Mouse (Mus musculus): ENCODE data around the gene Styxl1. TPM values are rescaled to one million over a fixed set of nuclear protein-coding genes. Genes with fewer than 3 reads are reported as not detected.

Styxl1 gene
- polyA plus RNA-seq, 2 experiments, result 0.08 to 0.15 TPM

GRCm38 (mm10) chr5:135772519-135772918 lies 5.7 kb downstream of the Styxl1 start:
- TF ChIP-seq POLR2A (IDR thresholded peaks at IDR 0.05; ENCODE audit: borderline replicate concordance, extremely low read depth, insufficient read depth, insufficient read length), result no peak
- Histone ChIP-seq H3K4me3 (replicated peaks; ENCODE audit: low read length) (no peak overlapping the region), H3K27ac (replicated peaks; ENCODE audit: low read depth, low read length) (no peak overlapping the region), H3K4me2 (replicated peaks; ENCODE audit: low read depth, low read length, severe bottlenecking) (no peak overlapping the region), H3K27me3 (ENCODE audit: control insufficient read depth, insufficient read depth, low read length) (no peaks in the 10 kb centered on the region), H3K4me1 (ENCODE audit: control insufficient read depth, insufficient read depth, low read length) (peaks cover 3% of the 10 kb centered on the region; the same call in 1 of the 2 replicates), H3K9me3 (ENCODE audit: control insufficient read depth, low read length) (no peaks in the 10 kb centered on the region), H3K36me3 (ENCODE audit: control insufficient read depth, insufficient read depth, low read length) (no peaks in the 10 kb centered on the region), H3K9ac (ENCODE audit: low read depth, low read length, severe bottlenecking) (no peak overlapping the region)
- ATAC-seq (ENCODE audit: low FRiP score, low read depth) (no peak), DNase-seq (ENCODE audit: low spot score) (no peak)
- WGBS, result 50% methylated on average over 3 of the region's 3 CpGs

DNA sequence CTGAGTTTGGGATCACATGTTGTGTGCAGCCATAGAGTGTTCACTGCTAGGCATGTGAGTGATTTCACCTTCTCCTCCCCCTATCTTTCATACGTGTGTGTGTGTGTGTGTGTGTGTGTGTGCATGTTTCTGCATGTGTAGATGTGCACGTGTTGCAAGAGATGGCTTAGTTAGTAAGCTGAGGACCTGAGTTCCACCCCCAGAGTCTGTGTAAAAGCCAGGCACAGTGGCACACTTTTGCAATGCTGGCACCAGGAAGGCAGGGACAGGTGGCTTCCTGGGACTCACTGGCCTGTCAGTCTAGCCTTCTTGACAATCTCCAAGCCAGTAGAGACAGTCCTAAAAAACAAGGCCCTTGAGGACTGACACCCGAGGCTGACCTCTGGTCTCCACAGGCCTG lies 13.2 kb downstream of the Styxl1 start:
- 67% methylated on average over 3 of the region's 3 CpGs for WGBS
- no peak for DNase-seq (ENCODE audit: low spot score)
- Histone ChIP-seq H3K36me3 (ENCODE audit: control insufficient read depth, insufficient read depth, low read length) (no peaks in the 10 kb centered on the region), H3K4me3 (replicated peaks; ENCODE audit: low read length) (no peak overlapping the region), H3K9me3 (ENCODE audit: control insufficient read depth, low read length) (no peaks in the 10 kb centered on the region), H3K4me1 (ENCODE audit: control insufficient read depth, insufficient read depth, low read length) (no peaks in the 10 kb centered on the region), H3K27me3 (ENCODE audit: control insufficient read depth, insufficient read depth, low read length) (no peaks in the 10 kb centered on the region), H3K4me2 (replicated peaks; ENCODE audit: low read depth, low read length, severe bottlenecking) (no peak overlapping the region), H3K27ac (replicated peaks; ENCODE audit: low read depth, low read length) (no peak overlapping the region), H3K9ac (ENCODE audit: low read depth, low read length, severe bottlenecking) (no peak overlapping the region)
- TF ChIP-seq POLR2A (IDR thresholded peaks at IDR 0.05; ENCODE audit: borderline replicate concordance, extremely low read depth, insufficient read depth, insufficient read length), result no peak
- ATAC-seq (ENCODE audit: low FRiP score, low read depth), result no peak

- H3K27me3 ChIP-seq (ENCODE audit: control insufficient read depth, insufficient read depth, low read length), result no peaks in the 10 kb centered on the region
- no peak for TF ChIP-seq POLR2A (IDR thresholded peaks at IDR 0.05; ENCODE audit: borderline replicate concordance, extremely low read depth, insufficient read depth, insufficient read length)
- 3% methylated on average over 7 of the region's 7 CpGs for WGBS
- no peaks in the 10 kb centered on the region for H3K36me3 ChIP-seq (ENCODE audit: control insufficient read depth, insufficient read depth, low read length)
- H3K9me3 ChIP-seq (ENCODE audit: control insufficient read depth, low read length), result no peaks in the 10 kb centered on the region
- no peak overlapping the region for H3K4me2 ChIP-seq (replicated peaks; ENCODE audit: low read depth, low read length, severe bottlenecking)
- DNase-seq (ENCODE audit: low spot score), result peak; percentile 77
- no peak overlapping the region for H3K27ac ChIP-seq (replicated peaks; ENCODE audit: low read depth, low read length)
- ATAC-seq (ENCODE audit: low FRiP score, low read depth), result peak; percentile 70; the same call in 1 of the 2 replicates
- H3K4me1 ChIP-seq (ENCODE audit: control insufficient read depth, insufficient read depth, low read length), result no peaks in the 10 kb centered on the region
- H3K4me3 ChIP-seq (replicated peaks; ENCODE audit: low read length), result no peak overlapping the region
- H3K9ac ChIP-seq (ENCODE audit: low read depth, low read length, severe bottlenecking), result no peak overlapping the region
Observed at GRCm38 (mm10) chr5:135763526-135763925, 14.7 kb downstream of the Styxl1 start.

GRCm38 (mm10) chr5:135761881-135762280 lies 16.3 kb downstream of the Styxl1 start:
- Histone ChIP-seq H3K4me2 (replicated peaks; ENCODE audit: low read depth, low read length, severe bottlenecking) (no peak overlapping the region), H3K27ac (replicated peaks; ENCODE audit: low read depth, low read length) (no peak overlapping the region), H3K9ac (ENCODE audit: low read depth, low read length, severe bottlenecking) (no peak overlapping the region), H3K4me3 (replicated peaks; ENCODE audit: low read length) (no peak overlapping the region), H3K36me3 (ENCODE audit: control insufficient read depth, insufficient read depth, low read length) (no peaks in the 10 kb centered on the region), H3K27me3 (ENCODE audit: control insufficient read depth, insufficient read depth, low read length) (no peaks in the 10 kb centered on the region), H3K9me3 (ENCODE audit: control insufficient read depth, low read length) (no peaks in the 10 kb centered on the region), H3K4me1 (ENCODE audit: control insufficient read depth, insufficient read depth, low read length) (no peaks in the 10 kb centered on the region)
- WGBS, result 79% methylated on average over 3 of the region's 3 CpGs
- DNase-seq (ENCODE audit: low spot score) (no peak), ATAC-seq (ENCODE audit: low FRiP score, low read depth) (no peak)
- TF ChIP-seq POLR2A (IDR thresholded peaks at IDR 0.05; ENCODE audit: borderline replicate concordance, extremely low read depth, insufficient read depth, insufficient read length), result no peak

DNA sequence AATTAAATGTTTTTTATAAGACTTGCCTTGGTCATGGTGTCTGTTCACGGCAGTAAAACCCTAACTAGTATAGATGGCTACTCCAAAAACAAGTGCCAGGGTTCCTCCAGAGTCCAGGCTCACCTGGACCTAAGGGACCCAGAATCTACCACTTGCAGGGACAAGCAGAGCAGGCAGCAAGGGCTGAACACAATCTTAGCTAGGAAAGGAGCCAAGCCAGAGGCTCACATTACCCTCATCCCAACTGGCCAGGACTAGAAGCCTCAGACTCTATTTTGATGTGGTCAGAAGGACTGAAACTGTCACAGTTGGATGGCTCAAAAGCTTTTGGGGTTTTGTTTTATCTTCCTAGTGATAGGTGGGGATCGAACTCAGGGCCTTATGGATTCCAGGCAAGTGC lies 26.6 kb downstream of the Styxl1 start:
- Histone ChIP-seq H3K4me2 (replicated peaks; ENCODE audit: low read depth, low read length, severe bottlenecking) (no peak overlapping the region), H3K27me3 (ENCODE audit: control insufficient read depth, insufficient read depth, low read length) (no peaks in the 10 kb centered on the region), H3K9ac (ENCODE audit: low read depth, low read length, severe bottlenecking) (no peak overlapping the region), H3K4me1 (ENCODE audit: control insufficient read depth, insufficient read depth, low read length) (no peaks in the 10 kb centered on the region), H3K36me3 (ENCODE audit: control insufficient read depth, insufficient read depth, low read length) (no peaks in the 10 kb centered on the region), H3K4me3 (replicated peaks; ENCODE audit: low read length) (no peak overlapping the region), H3K27ac (replicated peaks; ENCODE audit: low read depth, low read length) (no peak overlapping the region), H3K9me3 (ENCODE audit: control insufficient read depth, low read length) (no peaks in the 10 kb centered on the region; the same call in 1 of the 2 replicates)
- ATAC-seq (ENCODE audit: low FRiP score, low read depth) (no peak), DNase-seq (ENCODE audit: low spot score) (no peak)
- TF ChIP-seq POLR2A (IDR thresholded peaks at IDR 0.05; ENCODE audit: borderline replicate concordance, extremely low read depth, insufficient read depth, insufficient read length), result no peak
- WGBS, result 76% methylated on average over 2 of the region's 2 CpGs

DNA sequence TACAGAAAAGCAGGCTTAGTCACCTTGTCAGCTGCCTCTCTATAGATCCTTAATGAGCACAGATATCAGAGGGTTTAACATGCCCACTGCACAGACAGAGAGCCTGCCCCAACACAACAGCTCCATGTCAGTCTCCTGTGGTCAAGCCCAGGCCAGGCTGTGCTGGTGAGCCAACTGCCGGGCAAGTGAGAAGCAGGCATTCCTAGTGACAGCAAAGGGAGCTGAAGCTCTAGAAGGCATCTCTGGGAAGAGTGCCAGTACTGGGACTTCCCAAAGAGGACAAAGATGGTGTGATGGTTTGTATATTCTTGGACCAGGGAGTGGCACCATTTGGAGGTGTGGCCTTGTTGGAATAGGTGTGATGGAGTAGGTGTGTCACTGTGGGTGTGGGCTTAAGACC lies 27.1 kb downstream of the Styxl1 start:
- WGBS, result 92% methylated on average over 1 of the region's 1 CpGs

More for the DNA sequence above, 27.1 kb downstream of the Styxl1 start:
- no peak for TF ChIP-seq POLR2A (IDR thresholded peaks at IDR 0.05; ENCODE audit: borderline replicate concordance, extremely low read depth, insufficient read depth, insufficient read length)
- H3K4me2 ChIP-seq (replicated peaks; ENCODE audit: low read depth, low read length, severe bottlenecking), result no peak overlapping the region
- DNase-seq (ENCODE audit: low spot score) (no peak), ATAC-seq (ENCODE audit: low FRiP score, low read depth) (no peak)
- H3K9ac ChIP-seq (ENCODE audit: low read depth, low read length, severe bottlenecking), result no peak overlapping the region
- H3K36me3 ChIP-seq (ENCODE audit: control insufficient read depth, insufficient read depth, low read length), result no peaks in the 10 kb centered on the region
- no peaks in the 10 kb centered on the region; the same call in 1 of the 2 replicates for H3K9me3 ChIP-seq (ENCODE audit: control insufficient read depth, low read length)
- no peak overlapping the region for H3K27ac ChIP-seq (replicated peaks; ENCODE audit: low read depth, low read length)
- no peak overlapping the region for H3K4me3 ChIP-seq (replicated peaks; ENCODE audit: low read length)
- H3K4me1 ChIP-seq (ENCODE audit: control insufficient read depth, insufficient read depth, low read length), result no peaks in the 10 kb centered on the region
- no peaks in the 10 kb centered on the region for H3K27me3 ChIP-seq (ENCODE audit: control insufficient read depth, insufficient read depth, low read length)
